Mouse (Mus musculus): Measurements from ENCODE around the gene Strip2. TPM values are rescaled to one million over a fixed set of nuclear protein-coding genes. Genes with fewer than 3 reads are reported as not detected.

The Strip2 gene
- polyA plus RNA-seq, 1 experiment from 2014 or later = 0.84 TPM

DNA sequence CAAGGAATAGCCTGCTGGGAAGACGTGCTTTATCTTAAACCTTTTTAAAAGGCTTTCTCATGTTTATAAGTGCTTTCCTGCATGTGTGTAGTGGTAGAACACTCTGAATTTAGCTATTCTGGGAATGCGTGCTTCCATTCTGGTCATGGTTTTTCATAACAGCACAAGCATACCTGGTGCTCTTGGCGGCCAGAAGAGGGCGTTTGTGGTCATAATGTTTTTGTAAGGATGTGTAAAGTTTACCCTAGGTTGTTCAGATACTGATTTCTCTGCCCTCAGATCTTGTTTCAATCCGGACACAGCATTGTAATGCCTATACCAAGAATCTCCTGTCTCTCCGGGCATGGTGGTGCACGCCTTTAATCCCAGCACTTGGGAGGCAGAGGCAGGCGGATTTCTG is 58.0 kb downstream of the Strip2 start:
- 66% methylated on average over 8 of the region's 8 CpGs for WGBS
- no peaks in the 10 kb centered on the region for H3K27me3 ChIP-seq

DNA sequence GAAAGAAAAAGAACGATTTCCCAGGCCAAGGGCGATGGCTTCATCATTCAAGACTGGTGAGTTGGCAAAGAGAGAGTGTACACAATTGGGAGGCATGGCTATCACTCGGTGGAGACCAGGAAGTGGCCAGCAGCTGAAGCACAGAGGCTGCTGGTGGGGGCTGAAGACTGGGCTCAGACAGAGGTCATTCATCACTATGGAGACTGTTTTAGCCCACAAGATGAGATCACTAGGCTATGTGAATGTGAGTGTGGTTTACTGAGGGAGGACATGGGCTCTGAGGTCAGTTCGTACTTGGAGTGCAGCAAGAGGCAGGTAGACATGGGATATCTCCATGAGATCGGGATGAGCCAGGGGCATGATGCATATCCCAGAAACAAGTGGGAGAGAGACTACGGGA is 63.6 kb downstream of the Strip2 start:
- Histone ChIP-seq H3K4me1 (no peaks in the 10 kb centered on the region; the same call in 1 of the 2 replicates), H3K36me3 (no peaks in the 10 kb centered on the region)
- ATAC-seq (ENCODE audit: low FRiP score, low read depth) = no peak

More for the DNA sequence above, 58.0 kb downstream of the Strip2 start:
- no peak overlapping the region for H3K27ac ChIP-seq (replicated peaks)
- no peak for ATAC-seq (ENCODE audit: low FRiP score, low read depth)
- H3K9me3 ChIP-seq = no peaks in the 10 kb centered on the region
- no peak overlapping the region for H3K4me2 ChIP-seq (replicated peaks)
- H3K4me1 ChIP-seq = no peaks in the 10 kb centered on the region
- no peaks in the 10 kb centered on the region for H3K36me3 ChIP-seq
- no peak overlapping the region for H3K9ac ChIP-seq (replicated peaks)
- no peak overlapping the region for H3K4me3 ChIP-seq

DNA sequence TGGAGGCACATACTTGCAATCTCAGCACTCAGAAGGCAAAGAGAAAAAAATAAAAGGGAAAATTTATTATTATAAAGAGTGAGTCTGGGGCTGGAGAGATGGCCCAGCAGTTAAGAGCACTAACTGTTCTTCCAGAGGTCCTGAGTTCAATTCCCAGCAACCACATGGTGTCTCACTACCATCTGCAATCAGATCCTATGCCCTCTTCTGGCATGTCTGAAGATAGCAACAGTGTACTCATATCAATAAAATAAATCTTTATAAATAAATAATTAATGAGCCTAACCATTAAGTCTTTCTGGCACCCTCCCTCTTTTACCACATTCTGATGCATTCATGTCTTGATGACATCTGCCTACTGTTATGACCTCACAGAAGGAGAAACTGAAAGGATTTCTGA is 65.0 kb downstream of the Strip2 start:
- Histone ChIP-seq H3K9ac (replicated peaks) (no peak overlapping the region), H3K9me3 (no peaks in the 10 kb centered on the region), H3K27ac (replicated peaks) (no peak overlapping the region), H3K27me3 (peaks cover 20% of the 10 kb centered on the region), H3K36me3 (no peaks in the 10 kb centered on the region), H3K4me1 (no peaks in the 10 kb centered on the region; the same call in 1 of the 2 replicates), H3K4me2 (replicated peaks) (no peak overlapping the region), H3K4me3 (no peak overlapping the region)
- no peak for ATAC-seq (ENCODE audit: low FRiP score, low read depth)

More for the DNA sequence above, 63.6 kb downstream of the Strip2 start:
- no peaks in the 10 kb centered on the region for H3K9me3 ChIP-seq
- no peak overlapping the region for H3K4me2 ChIP-seq (replicated peaks)
- 92% methylated on average over 6 of the region's 6 CpGs for WGBS
- H3K4me3 ChIP-seq = no peak overlapping the region
- H3K9ac ChIP-seq (replicated peaks) = no peak overlapping the region
- no peak overlapping the region for H3K27ac ChIP-seq (replicated peaks)
- H3K27me3 ChIP-seq = peaks cover 7% of the 10 kb centered on the region; the same call in 1 of the 2 replicates

DNA sequence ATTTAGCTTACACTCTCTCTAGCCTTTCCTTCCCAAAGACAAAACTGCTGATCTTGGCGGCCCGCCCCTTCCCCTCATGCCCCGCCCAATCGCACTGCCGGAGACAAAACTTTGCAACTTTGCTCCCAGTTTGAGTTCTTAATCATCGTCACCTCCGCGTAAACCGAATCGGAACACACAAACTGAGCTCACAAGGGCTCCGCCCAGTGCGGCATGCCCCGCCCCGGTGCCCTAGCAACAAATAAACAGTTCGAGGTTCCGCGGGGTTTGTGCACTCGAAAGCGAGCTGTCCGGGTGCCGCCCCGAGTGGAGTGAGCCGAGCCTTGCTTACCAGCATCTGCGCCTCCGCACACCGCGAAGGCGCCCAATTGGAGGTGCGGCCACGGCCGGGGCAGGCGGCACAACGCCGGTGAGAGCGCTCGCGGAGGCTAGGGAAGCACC is 68.3 kb downstream of the Strip2 start:
- no peak overlapping the region for H3K27ac ChIP-seq (replicated peaks)
- no peaks in the 10 kb centered on the region; the same call in 1 of the 2 replicates for H3K4me1 ChIP-seq
- WGBS = under 1% methylated on average over 37 of the region's 37 CpGs
- H3K4me2 ChIP-seq (replicated peaks) = peak overlapping the region; percentile 86
- H3K4me3 ChIP-seq = peak overlapping the region; percentile 51
- H3K9ac ChIP-seq (replicated peaks) = peak overlapping the region; percentile 60
- H3K36me3 ChIP-seq = no peaks in the 10 kb centered on the region
- peak; percentile 77 for ATAC-seq (ENCODE audit: low FRiP score, low read depth)
- H3K27me3 ChIP-seq = peaks cover 22% of the 10 kb centered on the region
- no peaks in the 10 kb centered on the region for H3K9me3 ChIP-seq

DNA sequence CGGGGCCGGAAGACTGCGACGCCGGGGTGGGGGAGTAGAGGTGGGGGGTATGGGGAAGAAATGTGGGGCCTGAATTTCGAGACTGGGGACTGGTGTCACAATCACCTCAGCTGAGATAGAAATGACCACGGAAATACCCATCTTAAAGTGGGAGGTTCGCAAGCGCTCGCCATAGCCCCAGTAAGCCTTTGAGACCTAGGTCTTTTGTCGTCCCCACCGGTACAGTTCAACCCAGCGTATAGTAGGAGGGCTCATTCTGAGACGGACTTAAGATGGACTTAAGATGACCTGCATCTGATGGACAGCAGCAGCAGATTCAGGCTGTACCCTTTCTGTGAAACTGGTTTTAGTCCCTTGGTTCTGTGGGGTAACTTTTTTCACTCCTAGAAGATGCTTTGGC is 68.7 kb downstream of the Strip2 start:
- Histone ChIP-seq H3K27ac (replicated peaks) (no peak overlapping the region), H3K4me1 (no peaks in the 10 kb centered on the region; the same call in 1 of the 2 replicates), H3K4me2 (replicated peaks) (peak overlapping the region; percentile 86), H3K27me3 (peaks cover 22% of the 10 kb centered on the region), H3K9ac (replicated peaks) (peak overlapping the region; percentile 60), H3K4me3 (peak overlapping the region; percentile 51), H3K9me3 (no peaks in the 10 kb centered on the region), H3K36me3 (no peaks in the 10 kb centered on the region)
- WGBS = under 1% methylated on average over 14 of the region's 14 CpGs
- ATAC-seq (ENCODE audit: low FRiP score, low read depth) = peak; percentile 19; the same call in 1 of the 2 replicates

DNA sequence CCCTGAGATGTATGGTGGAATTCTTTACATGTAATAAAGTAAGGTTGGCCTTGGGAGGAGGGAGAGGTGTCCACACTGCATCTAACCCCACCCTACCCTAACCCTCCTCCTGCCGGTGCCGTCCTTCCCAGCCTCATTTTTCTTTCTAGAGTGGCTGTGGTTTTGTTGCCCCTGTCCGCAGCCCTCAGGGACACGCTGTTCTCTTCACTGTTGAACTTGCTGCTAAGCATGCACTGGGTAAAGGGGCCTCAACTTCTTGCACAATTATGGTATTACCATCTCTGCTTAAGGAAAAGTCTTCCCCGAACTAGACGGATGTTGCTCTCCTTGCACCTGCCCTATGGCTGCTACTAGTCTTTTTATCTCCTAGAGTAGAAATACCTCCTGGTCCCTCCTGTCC is 69.2 kb downstream of the Strip2 start:
- Histone ChIP-seq H3K27me3 (peaks cover 22% of the 10 kb centered on the region), H3K4me3 (no peak overlapping the region; the same call in 1 of the 2 replicates), H3K27ac (replicated peaks) (no peak overlapping the region), H3K4me1 (no peaks in the 10 kb centered on the region; the same call in 1 of the 2 replicates), H3K36me3 (no peaks in the 10 kb centered on the region), H3K9ac (replicated peaks) (no peak overlapping the region), H3K4me2 (replicated peaks) (peak overlapping the region; percentile 86), H3K9me3 (no peaks in the 10 kb centered on the region)
- 48% methylated on average over 6 of the region's 6 CpGs for WGBS
- no peak for ATAC-seq (ENCODE audit: low FRiP score, low read depth)

DNA sequence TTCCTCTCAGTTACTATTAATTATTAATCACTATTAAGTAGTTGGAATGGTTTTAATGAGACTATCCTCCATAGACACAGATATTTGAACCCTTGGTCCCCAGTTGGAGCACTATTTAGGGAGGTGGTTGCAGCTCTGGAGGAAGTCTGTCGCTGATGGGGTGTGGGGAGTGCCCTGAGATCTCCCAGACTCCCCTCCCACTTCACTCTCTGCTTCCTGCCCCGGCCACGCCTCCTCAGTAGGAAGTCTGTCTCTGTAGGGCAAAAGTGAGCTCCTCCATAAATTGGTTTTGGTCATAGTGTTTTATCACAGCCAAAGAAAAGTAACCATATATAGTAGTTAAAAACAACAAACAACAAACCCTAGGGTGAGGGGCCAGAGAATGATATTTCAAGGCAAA is 70.4 kb downstream of the Strip2 start:
- Histone ChIP-seq H3K9ac (replicated peaks) (no peak overlapping the region), H3K27ac (replicated peaks) (no peak overlapping the region), H3K36me3 (no peaks in the 10 kb centered on the region), H3K27me3 (peaks cover 22% of the 10 kb centered on the region), H3K9me3 (no peaks in the 10 kb centered on the region), H3K4me1 (no peaks in the 10 kb centered on the region; the same call in 1 of the 2 replicates), H3K4me3 (no peak overlapping the region), H3K4me2 (replicated peaks) (no peak overlapping the region)
- no peak for ATAC-seq (ENCODE audit: low FRiP score, low read depth)
- 68% methylated on average over 3 of the region's 3 CpGs for WGBS

DNA sequence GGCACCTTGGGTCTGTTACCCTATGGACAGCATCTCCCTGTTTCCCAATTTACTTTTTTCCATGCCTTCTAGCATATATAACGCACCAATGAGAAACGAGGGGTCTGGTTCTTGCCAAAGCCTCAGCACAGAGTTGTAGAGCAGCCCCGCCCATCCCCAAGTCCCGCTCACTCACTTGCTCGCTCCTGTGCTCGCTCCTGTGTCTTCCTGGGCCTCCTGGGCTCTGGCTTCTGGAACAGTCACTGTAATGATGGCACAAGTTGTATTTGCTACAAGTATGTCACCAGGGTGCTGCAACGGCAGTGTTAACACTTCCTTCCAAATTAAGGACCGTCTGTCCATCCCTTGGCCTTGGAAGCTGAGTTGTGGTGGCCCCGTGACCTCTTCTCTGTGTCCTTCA is 81.3 kb downstream of the Strip2 start:
- Histone ChIP-seq H3K27me3 (no peaks in the 10 kb centered on the region), H3K4me3 (no peak overlapping the region), H3K9me3 (no peaks in the 10 kb centered on the region), H3K4me2 (replicated peaks) (no peak overlapping the region), H3K4me1 (no peaks in the 10 kb centered on the region), H3K27ac (replicated peaks) (no peak overlapping the region), H3K9ac (replicated peaks) (no peak overlapping the region), H3K36me3 (no peaks in the 10 kb centered on the region)
- ATAC-seq (ENCODE audit: low FRiP score, low read depth) = no peak
- 82% methylated on average over 9 of the region's 9 CpGs for WGBS

DNA sequence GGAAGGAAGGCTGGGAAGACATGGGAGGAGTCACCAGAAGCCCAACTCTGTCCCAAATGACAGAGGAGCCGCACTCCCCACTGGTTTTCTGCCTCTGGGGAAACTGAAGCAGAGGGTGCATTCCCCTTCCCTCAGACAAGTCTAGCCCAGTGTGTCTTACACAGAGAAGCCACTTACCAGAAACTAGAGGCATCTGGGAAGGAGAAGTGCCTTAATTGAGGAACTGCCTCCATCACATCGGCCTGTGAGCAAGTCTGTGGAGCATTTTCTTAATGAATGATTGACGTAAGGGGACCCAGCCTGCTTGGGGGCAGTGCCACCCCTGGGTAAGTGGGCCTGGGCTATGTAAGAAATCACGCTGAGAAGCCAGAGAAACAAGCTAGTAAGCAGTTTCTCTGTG is 82.0 kb downstream of the Strip2 start:
- 67% methylated on average over 4 of the region's 4 CpGs for WGBS
- Histone ChIP-seq H3K4me1 (no peaks in the 10 kb centered on the region), H3K36me3 (no peaks in the 10 kb centered on the region), H3K9me3 (no peaks in the 10 kb centered on the region), H3K9ac (replicated peaks) (no peak overlapping the region), H3K27ac (replicated peaks) (no peak overlapping the region), H3K27me3 (no peaks in the 10 kb centered on the region), H3K4me3 (no peak overlapping the region), H3K4me2 (replicated peaks) (no peak overlapping the region)
- ATAC-seq (ENCODE audit: low FRiP score, low read depth) = no peak

DNA sequence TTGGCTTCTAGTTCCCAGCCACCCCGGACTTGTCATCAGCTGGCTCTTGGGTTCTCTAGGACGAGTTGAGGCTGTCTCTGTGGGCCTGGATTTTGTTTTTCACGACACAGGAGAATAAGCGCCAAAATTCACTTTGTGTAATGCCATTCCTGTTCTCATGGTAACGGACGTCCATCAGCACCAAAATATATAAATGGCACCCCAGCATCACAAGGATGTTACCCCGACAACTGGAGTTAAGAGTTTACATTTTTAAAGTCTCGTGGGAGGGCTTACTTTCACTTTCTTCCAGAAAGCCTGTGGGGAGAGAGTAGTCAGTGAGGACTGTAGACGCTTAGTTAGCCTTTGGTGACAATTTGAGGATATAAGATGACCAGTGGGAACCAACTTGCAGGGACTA is 85.8 kb downstream of the Strip2 start:
- H3K27me3 ChIP-seq = no peaks in the 10 kb centered on the region
- ATAC-seq (ENCODE audit: low FRiP score, low read depth) = no peak
- no peak overlapping the region for H3K27ac ChIP-seq (replicated peaks)
- no peaks in the 10 kb centered on the region for H3K9me3 ChIP-seq
- H3K4me2 ChIP-seq (replicated peaks) = no peak overlapping the region
- no peaks in the 10 kb centered on the region for H3K4me1 ChIP-seq
- no peak overlapping the region for H3K4me3 ChIP-seq
- H3K9ac ChIP-seq (replicated peaks) = no peak overlapping the region
- WGBS = 73% methylated on average over 9 of the region's 9 CpGs
- H3K36me3 ChIP-seq = no peaks in the 10 kb centered on the region

DNA sequence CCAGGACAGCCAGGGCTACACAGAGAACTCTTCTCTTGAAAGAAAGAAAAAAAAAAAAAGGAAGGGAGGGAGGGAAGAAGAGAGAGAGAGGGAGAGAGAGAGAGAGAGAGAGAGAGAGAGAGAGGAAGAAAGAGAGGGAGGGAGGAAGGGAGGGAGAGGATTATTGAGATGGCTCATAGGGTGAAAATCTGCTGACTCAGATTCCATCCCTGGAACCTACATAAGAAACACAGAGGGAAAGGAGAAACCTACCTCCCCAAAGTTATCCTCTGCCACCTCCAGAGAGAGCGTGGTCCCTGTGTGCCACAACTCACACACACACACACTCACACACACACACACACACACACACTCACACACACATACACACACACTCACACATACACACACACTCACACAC is 89.0 kb downstream of the Strip2 start:
- no peak overlapping the region for H3K27ac ChIP-seq (replicated peaks)
- no peaks in the 10 kb centered on the region for H3K27me3 ChIP-seq
- H3K4me1 ChIP-seq = no peaks in the 10 kb centered on the region
- no peak overlapping the region for H3K9ac ChIP-seq (replicated peaks)
- H3K36me3 ChIP-seq = no peaks in the 10 kb centered on the region
- H3K9me3 ChIP-seq = no peaks in the 10 kb centered on the region
- no peak overlapping the region for H3K4me2 ChIP-seq (replicated peaks)
- no peak for ATAC-seq (ENCODE audit: low FRiP score, low read depth)
- WGBS = 100% methylated on average over 1 of the region's 1 CpGs
- H3K4me3 ChIP-seq = no peak overlapping the region

DNA sequence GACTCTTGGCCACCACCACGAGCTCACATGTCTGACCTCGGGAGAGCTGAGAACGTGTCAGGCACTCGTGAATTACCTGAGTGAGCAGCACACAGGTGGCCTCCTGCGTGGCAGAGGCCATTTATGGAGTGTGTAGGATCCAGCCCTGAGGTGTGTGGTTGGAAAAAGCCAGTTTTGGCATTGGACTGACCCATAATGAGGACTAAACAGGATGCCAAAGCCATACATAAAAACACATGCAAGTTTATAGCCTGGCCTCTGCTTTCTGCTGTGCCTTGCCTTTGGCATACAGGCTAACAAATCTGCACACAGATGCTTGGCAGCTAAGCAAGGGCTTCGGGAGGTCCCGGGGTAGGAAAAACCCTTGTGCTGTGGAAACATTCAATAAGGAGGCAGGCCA is 92.4 kb downstream of the Strip2 start:
- no peaks in the 10 kb centered on the region for H3K9me3 ChIP-seq
- H3K27me3 ChIP-seq = no peaks in the 10 kb centered on the region
- WGBS = 87% methylated on average over 7 of the region's 7 CpGs
- no peaks in the 10 kb centered on the region for H3K36me3 ChIP-seq
- H3K4me3 ChIP-seq = no peak overlapping the region
- H3K4me2 ChIP-seq (replicated peaks) = no peak overlapping the region
- no peak for ATAC-seq (ENCODE audit: low FRiP score, low read depth)
- H3K4me1 ChIP-seq = no peaks in the 10 kb centered on the region
- H3K27ac ChIP-seq (replicated peaks) = no peak overlapping the region
- H3K9ac ChIP-seq (replicated peaks) = no peak overlapping the region
